Comparison of ENCODE assay signal across 11 mouse cellular contexts in genomic region chr16:44579421-44580024, GRCm38 (mm10). TPM values are rescaled to one million over a fixed set of nuclear protein-coding genes. Genes with fewer than 3 reads are reported as not detected.
DNase-seq lines count a peak whose midpoint lies in the region; ATAC-seq and TF ChIP-seq lines count a peak whose summit lies in the region.
"Had no signal": no experiment of that assay in that cellular context is flagged by ENCODE, and none has a peak within 500 bp of the region (broad histone marks: within the 10 kb centered on the region; RNA-seq: fewer than 3 reads in every experiment).

No protein-coding gene starts in this region.

- H3K4me1 ChIP-seq in kidney, embryonic 16.5 days (ENCODE audit: insufficient read depth, low read length), result peaks cover 11% of the 10 kb centered on the region; the same call in 1 of the 2 replicates
- H3K4me1 ChIP-seq in embryonic facial prominence, embryonic 14.5 days (ENCODE audit: control insufficient read depth, insufficient read depth, low read length), result peaks cover 15% of the 10 kb centered on the region
- H3K4me1 ChIP-seq in hindbrain, embryonic 12.5 days, result peaks cover 13% of the 10 kb centered on the region
- no peaks in the 10 kb centered on the region for H3K4me1 ChIP-seq in midbrain, postnatal 0 days (ENCODE audit: insufficient read depth, low read length)

- no peaks in the 10 kb centered on the region for H3K36me3 ChIP-seq in kidney, embryonic 16.5 days (ENCODE audit: insufficient read depth, low read length)
- no peaks in the 10 kb centered on the region for H3K36me3 ChIP-seq in embryonic facial prominence, embryonic 14.5 days (ENCODE audit: control insufficient read depth, insufficient read depth, low read length)
- H3K36me3 ChIP-seq in hindbrain, embryonic 12.5 days, result no peaks in the 10 kb centered on the region
- no peaks in the 10 kb centered on the region for H3K36me3 ChIP-seq in midbrain, postnatal 0 days (ENCODE audit: insufficient read depth, low read length)

- H3K4me3 ChIP-seq in kidney, embryonic 16.5 days (ENCODE audit: low read length), result no peak overlapping the region
- no peak overlapping the region for H3K4me3 ChIP-seq in embryonic facial prominence, embryonic 14.5 days (ENCODE audit: low read depth, low read length)
- no peak overlapping the region for H3K4me3 ChIP-seq in hindbrain, embryonic 12.5 days
- H3K4me3 ChIP-seq in midbrain, postnatal 0 days (ENCODE audit: low read depth, low read length), result no peak overlapping the region

- no peak for DNase-seq in kidney, postnatal 14 days
- peak; percentile 88 for DNase-seq in embryonic facial prominence, embryonic 14.5 days (ENCODE audit: low spot score)
- peak; percentile 32 for DNase-seq in midbrain, postnatal 0 days (ENCODE audit: low spot score)
- no peak for DNase-seq in urinary bladder, postnatal 4 days (ENCODE audit: low spot score in 2 of 2)
- DNase-seq in layer of hippocampus, adult 9-11 months, result no peak

- peak; percentile 83 for ATAC-seq in kidney, embryonic 16.5 days (ENCODE audit: low FRiP score, low TSS enrichment)
- ATAC-seq in embryonic facial prominence, embryonic 14.5 days (ENCODE audit: low read depth), result peak; percentile 85
- ATAC-seq in hindbrain, embryonic 12.5 days (ENCODE audit: low FRiP score), result peak; percentile 72
- ATAC-seq in midbrain, postnatal 0 days (ENCODE audit: low FRiP score), result no peak
- no peak for ATAC-seq in cerebellum, adult (ENCODE audit: insufficient number of reproducible peaks, low FRiP score, low TSS enrichment)
- ATAC-seq: inflammation-experienced regulatory T-cells, adult 6 months had no signal

- no peaks in the 10 kb centered on the region for H3K27me3 ChIP-seq in kidney, embryonic 16.5 days (ENCODE audit: insufficient read depth, low read length)
- no peaks in the 10 kb centered on the region for H3K27me3 ChIP-seq in embryonic facial prominence, embryonic 14.5 days (replicated peaks; ENCODE audit: control insufficient read depth, insufficient read depth, low read length)
- no peaks in the 10 kb centered on the region for H3K27me3 ChIP-seq in hindbrain, embryonic 12.5 days
- no peaks in the 10 kb centered on the region for H3K27me3 ChIP-seq in midbrain, postnatal 0 days (ENCODE audit: insufficient read depth, low read length)

- peak overlapping the region; percentile 74 for H3K27ac ChIP-seq in kidney, embryonic 16.5 days (ENCODE audit: low read length)
- peak overlapping the region; percentile 77 for H3K27ac ChIP-seq in embryonic facial prominence, embryonic 14.5 days (replicated peaks; ENCODE audit: low read depth, low read length)
- peak overlapping the region; percentile 66 for H3K27ac ChIP-seq in hindbrain, embryonic 12.5 days
- H3K27ac ChIP-seq in midbrain, postnatal 0 days (ENCODE audit: low read depth, low read length), result no peak overlapping the region
- H3K27ac ChIP-seq: macrophage had no signal

- no peak for TF ChIP-seq CTCF in midbrain, postnatal 0 days (IDR thresholded peaks at IDR 0.05)

- H3K4me2 ChIP-seq in kidney, embryonic 16.5 days (replicated peaks; ENCODE audit: low read depth, low read length), result peak overlapping the region; percentile 25
- H3K4me2 ChIP-seq in embryonic facial prominence, embryonic 14.5 days (ENCODE audit: low read depth, low read length), result peak overlapping the region; percentile 33
- peak overlapping the region; percentile 24 for H3K4me2 ChIP-seq in hindbrain, embryonic 12.5 days (replicated peaks)
- H3K4me2 ChIP-seq in midbrain, postnatal 0 days (ENCODE audit: low read depth, low read length, poor library complexity, severe bottlenecking), result no peak overlapping the region

- WGBS in kidney, embryonic 16.5 days, result 13% methylated on average over 15 of the region's 15 CpGs
- WGBS in embryonic facial prominence, embryonic 14.5 days, result 12% methylated on average over 15 of the region's 15 CpGs
- WGBS in hindbrain, embryonic 12.5 days, result 20% methylated on average over 15 of the region's 15 CpGs
- 27% methylated on average over 15 of the region's 15 CpGs for WGBS in midbrain, postnatal 0 days

- H3K9me3 ChIP-seq in kidney, embryonic 16.5 days (ENCODE audit: low read length), result no peaks in the 10 kb centered on the region
- no peaks in the 10 kb centered on the region for H3K9me3 ChIP-seq in embryonic facial prominence, embryonic 14.5 days (ENCODE audit: control insufficient read depth, low read length)
- H3K9me3 ChIP-seq in hindbrain, embryonic 12.5 days (replicated peaks), result no peaks in the 10 kb centered on the region
- no peaks in the 10 kb centered on the region for H3K9me3 ChIP-seq in midbrain, postnatal 0 days (ENCODE audit: low read length)

- no peak overlapping the region; the same call in 1 of the 2 replicates for H3K9ac ChIP-seq in kidney, embryonic 16.5 days (replicated peaks; ENCODE audit: low read length)
- H3K9ac ChIP-seq in embryonic facial prominence, embryonic 14.5 days (ENCODE audit: low read depth, low read length), result peak overlapping the region; percentile 15; the same call in 1 of the 2 replicates
- H3K9ac ChIP-seq in hindbrain, embryonic 12.5 days, result no peak overlapping the region
- no peak overlapping the region for H3K9ac ChIP-seq in midbrain, postnatal 0 days (replicated peaks; ENCODE audit: low read length, poor library complexity, severe bottlenecking)

RNA-seq across cellular contexts. Expression of gene Boc, which starts 20.8 kb away (rescaled TPM):
- 23.2 and 24.0 TPM in 2 replicates for polyA plus RNA-seq in kidney, embryonic 16.5 days (2015; fragmentation: Nextera tagmentation; extraction: Ambion mirVana)
- 34.8 and 43.6 TPM in 2 replicates for polyA plus RNA-seq in embryonic facial prominence, embryonic 14.5 days (2014; fragmentation: Nextera tagmentation; extraction: Ambion mirVana)
- polyA plus RNA-seq in hindbrain, embryonic 12.5 days (2016; fragmentation: Nextera tagmentation; extraction: Ambion mirVana), result 35.5 and 37.5 TPM in 2 replicates
- 13.5 and 24.9 TPM in 2 replicates for total RNA-seq in midbrain, postnatal 0 days (2014; rRNA removed)
- polyA plus RNA-seq in midbrain, postnatal 0 days (2015; fragmentation: Nextera tagmentation; extraction: Ambion mirVana), result 2.7 and 3.9 TPM in 2 replicates
- total RNA-seq: common myeloid progenitor, adult 5-6 weeks had no signal

Comparison
In these comparisons a context has a peak if more than half of its experiments do, and no peak if none do; other contexts are left out.
1. ATAC-seq: peak in kidney, embryonic 16.5 days (single experiment), embryonic facial prominence, embryonic 14.5 days (single experiment) and hindbrain, embryonic 12.5 days (single experiment); none in midbrain, postnatal 0 days (single experiment) and cerebellum, adult (single experiment).
2. DNase-seq: peak in embryonic facial prominence, embryonic 14.5 days (single experiment) and midbrain, postnatal 0 days (single experiment); none in kidney, postnatal 14 days (single experiment), urinary bladder, postnatal 4 days (0 of 2) and layer of hippocampus, adult 9-11 months (single experiment).